Mouse (Mus musculus): ENCODE data around the gene Blcap.

- TF ChIP-seq CTCF (IDR thresholded peaks at IDR 0.05; ENCODE audit: insufficient read depth, low read length) (no peak), POLR2A (IDR thresholded peaks at IDR 0.05; ENCODE audit: borderline replicate concordance, extremely low read depth, low read depth, low read length) (peak; percentile 32; the same call in 1 of the 2 replicates)
Measured at GRCm38 (mm10) chr2:157565446-157565845, 5.6 kb downstream of the Blcap start.
